Mouse (Mus musculus) mouse embryonic stem cell (cell line): Measurements from ENCODE around the gene Dnhd1.
"Not testable (repeated sequence)": the region's sequence is repeated elsewhere in the genome, so short reads cannot be mapped to it uniquely, and the experiment has no call there.

Experiments
- in situ Hi-C, 2 experiments: fragments of 300-500 bp; cut with MboI; formaldehyde crosslinking; loops; 1 replicate in 1 of 2; 3 replicates in 1 of 2; pipeline ENCODE4 v1.14.3; 2019 to 2020; ENCODE audit warnings: low sequenced_read_pairs in 2 of 2, low pct_unique_long_range_greater_than_20kb in 1 of 2, mixed read lengths in 1 of 2; ENCODE audit not compliant: unreplicated experiment in 1 of 2

Gene Dnhd1

DNA sequence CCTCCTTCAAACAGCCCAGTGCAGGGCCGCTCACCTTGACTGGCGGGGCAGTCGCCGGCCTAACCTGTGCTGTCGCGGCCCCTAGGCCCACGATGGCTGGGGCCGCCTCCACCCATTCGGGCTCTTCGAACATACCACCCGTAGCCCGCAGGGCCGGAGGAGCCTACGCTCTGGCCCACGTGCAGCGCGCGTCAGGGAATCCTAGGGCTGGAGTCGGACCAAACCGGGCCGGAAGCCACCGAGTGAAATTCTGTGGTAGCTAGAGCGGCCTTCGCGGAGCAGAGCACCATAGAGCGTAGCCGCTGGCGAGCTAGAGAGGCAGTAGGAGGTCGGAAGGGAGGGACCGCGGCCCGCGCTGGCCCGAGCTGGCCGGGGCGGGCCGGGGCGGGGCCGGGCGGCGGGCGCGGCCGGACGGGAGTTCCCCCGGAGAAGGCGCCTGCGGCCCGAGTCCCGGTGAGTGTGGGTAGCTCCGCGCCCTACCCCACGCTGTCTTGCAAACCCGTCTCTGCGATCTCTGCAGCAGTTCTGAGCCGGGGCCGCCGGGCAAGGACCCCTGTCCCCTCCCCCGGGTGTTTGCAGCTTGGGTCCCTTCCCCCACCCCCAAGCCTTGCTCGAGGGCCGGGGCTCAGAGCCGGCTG lies 85.8 kb downstream of the Dnhd1 start, which contains the start of gene Ilk:
Gene Ilk (plus strand): TSS at position 329 of the 638 bp plus-strand sequence.
- in situ Hi-C loops: no loop called here

GRCm38 (mm10) chr7:105736911-105737521 lies 86.4 kb downstream of the Dnhd1 start, which contains the start of gene Rrp8:
TSS of gene Rrp8 (minus strand) at chr7:105737385.
- in situ Hi-C loops: no loop called here

- in situ Hi-C loops: no loop called here
Observed at GRCm38 (mm10) chr7:105737648-105738047, 87.0 kb downstream of the Dnhd1 start.

GRCm38 (mm10) chr7:105738286-105738685 lies 87.7 kb downstream of the Dnhd1 start:
- in situ Hi-C loops: no loop called here

DNA sequence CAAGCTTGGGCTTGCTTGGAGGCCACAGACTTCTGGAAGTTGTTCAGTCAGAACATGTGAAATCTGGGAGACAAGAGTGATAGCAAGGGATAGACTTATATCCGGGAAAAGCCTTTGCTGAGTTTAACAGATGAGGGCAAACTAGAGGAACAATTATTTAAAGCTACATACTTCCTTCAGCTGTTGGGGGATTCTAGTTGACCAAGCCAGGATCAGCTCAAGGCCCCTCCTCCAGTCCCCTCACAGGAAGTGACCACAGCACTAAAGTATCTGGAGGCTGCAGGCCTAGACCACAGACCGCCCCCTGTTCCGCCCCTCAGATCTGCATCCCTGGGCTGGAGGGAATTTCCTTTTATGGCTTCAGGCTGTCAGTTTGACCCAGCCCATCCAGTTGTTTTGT lies 88.3 kb downstream of the Dnhd1 start:
- in situ Hi-C loops: no loop called here

DNA sequence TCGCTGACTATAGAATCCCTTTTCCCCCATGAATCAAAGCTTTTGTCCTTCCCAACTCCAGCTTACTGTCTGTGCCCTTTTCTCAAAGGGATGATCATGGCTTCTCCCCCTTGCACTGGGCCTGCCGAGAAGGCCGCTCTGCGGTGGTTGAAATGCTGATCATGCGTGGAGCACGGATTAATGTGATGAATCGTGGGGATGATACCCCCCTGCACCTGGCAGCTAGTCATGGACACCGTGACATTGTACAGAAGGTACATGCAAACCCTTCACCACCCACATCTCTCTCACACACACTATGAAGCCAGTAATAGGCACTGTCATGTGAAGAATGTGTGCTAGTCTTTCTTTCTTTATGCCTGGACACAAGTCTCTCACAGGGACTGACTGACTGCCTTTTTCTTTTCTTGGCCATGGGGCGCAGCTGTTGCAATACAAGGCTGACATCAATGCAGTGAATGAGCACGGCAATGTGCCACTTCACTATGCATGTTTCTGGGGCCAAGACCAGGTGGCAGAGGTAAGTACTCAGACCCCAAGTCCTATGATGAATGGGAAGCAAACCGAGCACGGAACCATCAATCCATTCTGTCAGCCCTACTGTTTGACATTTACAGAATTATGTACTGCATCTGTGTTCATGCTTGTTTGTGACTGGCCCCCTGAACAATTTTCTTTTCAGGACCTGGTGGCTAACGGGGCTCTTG lies 89.6 kb downstream of the Dnhd1 start:
- in situ Hi-C loops: no loop called here

DNA sequence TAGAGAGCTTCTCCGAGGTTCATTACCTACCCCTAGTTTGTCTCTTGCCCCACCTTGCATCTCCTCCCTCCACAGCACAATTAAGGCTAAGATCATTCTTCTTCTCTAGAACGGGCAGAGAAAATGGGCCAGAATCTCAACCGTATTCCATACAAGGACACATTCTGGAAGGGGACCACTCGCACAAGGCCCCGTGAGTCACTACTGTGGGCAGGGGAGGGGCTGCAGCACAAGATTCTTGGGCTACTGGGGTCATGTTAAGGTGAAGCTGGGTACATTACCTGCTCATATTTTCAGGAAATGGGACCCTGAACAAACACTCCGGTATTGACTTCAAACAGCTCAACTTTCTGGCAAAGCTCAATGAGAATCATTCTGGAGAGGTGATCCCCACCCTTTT lies 90.2 kb downstream of the Dnhd1 start:
- in situ Hi-C loops: no loop called here

DNA sequence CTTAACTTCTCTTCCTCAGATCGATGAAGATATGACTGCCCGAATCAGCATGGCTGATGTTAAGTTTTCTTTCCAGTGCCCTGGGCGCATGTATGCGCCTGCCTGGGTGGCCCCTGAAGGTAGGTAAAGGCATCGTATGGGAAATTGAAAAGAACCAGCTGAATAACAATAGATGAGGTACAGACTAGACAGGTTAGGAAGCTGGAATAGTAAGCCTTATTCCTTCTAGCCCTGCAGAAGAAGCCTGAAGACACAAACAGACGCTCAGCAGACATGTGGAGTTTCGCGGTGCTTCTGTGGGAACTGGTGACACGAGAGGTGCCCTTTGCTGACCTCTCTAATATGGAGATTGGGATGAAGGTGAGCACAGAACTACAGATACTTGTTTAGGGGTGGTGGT lies 91.4 kb downstream of the Dnhd1 start:
- in situ Hi-C loops: no loop called here

DNA sequence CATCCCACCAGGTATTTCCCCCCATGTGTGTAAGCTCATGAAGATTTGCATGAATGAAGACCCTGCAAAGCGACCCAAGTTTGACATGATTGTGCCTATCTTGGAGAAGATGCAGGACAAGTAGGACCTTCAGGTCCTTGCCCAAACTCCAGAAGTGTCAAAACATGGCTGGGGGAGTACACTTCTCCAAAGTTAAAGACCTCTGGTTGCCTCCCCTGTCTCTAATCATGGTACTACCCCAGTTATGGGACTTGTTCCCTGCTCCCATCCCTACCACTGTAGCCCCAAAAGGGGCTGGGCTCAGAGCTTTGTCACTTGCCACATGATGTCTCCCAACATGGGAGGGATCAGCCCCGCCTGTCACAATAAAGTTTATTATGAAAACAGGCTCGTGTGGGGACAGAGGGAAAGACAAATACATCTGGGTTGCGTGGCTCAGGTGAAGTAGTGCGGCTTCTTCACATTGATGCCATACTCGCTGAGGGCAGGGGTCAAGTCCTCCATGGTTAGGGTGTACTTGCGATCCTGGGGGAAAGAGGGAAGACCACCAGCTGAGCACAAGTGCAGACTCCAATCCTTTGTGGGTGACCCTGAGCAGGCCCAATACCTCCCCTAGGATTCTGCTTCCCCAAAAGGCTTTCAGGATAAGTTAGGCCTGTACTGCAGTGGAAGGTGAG lies 92.0 kb downstream of the Dnhd1 start:
- in situ Hi-C loops: not testable (repeated sequence)

- in situ Hi-C loops: not testable (repeated sequence)
Observed at GRCm38 (mm10) chr7:105743246-105743925, 92.8 kb downstream of the Dnhd1 start.

GRCm38 (mm10) chr7:105743926-105744590 lies 93.4 kb downstream of the Dnhd1 start, which contains the start of gene Taf10:
TSS of gene Taf10 (minus strand) at chr7:105744361.
- in situ Hi-C loops: no loop called here

DNA sequence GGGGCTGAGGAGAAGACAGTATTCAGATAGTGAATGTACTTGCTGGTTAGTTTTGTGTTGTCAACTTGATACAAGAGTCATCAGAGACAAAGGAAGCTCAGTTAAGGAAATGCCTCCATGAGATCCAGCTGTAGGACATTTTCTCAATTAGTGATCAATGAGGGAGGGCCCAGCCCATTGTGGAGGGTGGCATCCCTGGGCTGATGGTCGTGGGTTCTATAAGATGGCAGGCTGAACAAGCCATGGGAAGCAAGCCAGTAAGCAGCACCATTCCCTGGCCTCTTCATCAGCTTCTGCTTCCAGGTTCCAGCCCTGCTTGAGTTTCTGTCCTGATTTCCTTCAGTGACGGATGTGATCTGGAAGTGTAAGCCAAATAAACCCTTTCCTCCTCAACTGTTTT lies 97.1 kb downstream of the Dnhd1 start:
- in situ Hi-C loops: loop anchor here in 1 of 2 experiments (5.0 kb wide), 1 partner anchor 60 kb away; no protein-coding TSS in a partner anchor

- in situ Hi-C loops: no loop called here
Observed at GRCm38 (mm10) chr7:105751491-105752433, 101.1 kb downstream of the Dnhd1 start, which contains the start of gene Tpp1. TSS of gene Tpp1 (minus strand) at chr7:105752235.

GRCm38 (mm10) chr7:105752716-105753115 lies 102.1 kb downstream of the Dnhd1 start:
- in situ Hi-C loops: no loop called here

DNA sequence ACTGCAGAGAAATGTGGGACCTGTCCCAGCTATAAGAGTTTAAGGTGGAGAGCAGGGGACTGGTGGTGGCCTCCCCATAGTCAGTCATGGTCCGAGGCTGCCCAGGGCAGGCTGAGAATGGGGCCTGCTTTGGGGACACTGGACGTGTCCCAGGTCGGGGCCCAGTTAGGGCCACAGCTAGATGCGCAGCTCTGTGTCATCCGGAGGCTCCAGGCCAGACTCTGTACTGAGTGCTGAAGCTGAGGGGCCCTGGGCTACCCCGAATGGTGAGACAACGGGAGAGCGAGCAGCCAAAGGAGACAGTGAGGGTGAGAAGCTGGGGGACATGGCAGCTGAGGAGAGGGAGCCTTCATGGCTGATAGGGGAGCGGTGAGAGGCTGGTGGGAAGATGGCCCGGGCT lies 102.7 kb downstream of the Dnhd1 start:
- in situ Hi-C loops: no loop called here

- in situ Hi-C loops: no loop called here
Observed at GRCm38 (mm10) chr7:105761813-105762484, 111.3 kb downstream of the Dnhd1 start.
